Mouse (Mus musculus): ENCODE measurements at regions not wholly inside any gene's neighbourhood (a gene's known extent, or its start where the extent isn't known, plus 50 kb on each side); places are given as distances from the start of the nearest gene placed in this dataset.

GRCm38 (mm10) chr1:119196674-119197414, 143.4 kb upstream of the Gli2 start:
- no peak for DNase-seq (ENCODE audit: low spot score in 2 of 2)

GRCm38 (mm10) chr1:119194533-119194932, 141.1 kb upstream of the Gli2 start:
- no peak for DNase-seq (ENCODE audit: low spot score in 2 of 2)

- DNase-seq (ENCODE audit: low spot score in 2 of 2), result no peak
These were observed 137.8 kb upstream of the Gli2 start for GRCm38 (mm10) chr1:119191177-119191576.

GRCm38 (mm10) chr1:119189461-119190066, 136.1 kb upstream of the Gli2 start:
- DNase-seq (ENCODE audit: low spot score in 2 of 2), result peak; percentile 18 to 54

DNA sequence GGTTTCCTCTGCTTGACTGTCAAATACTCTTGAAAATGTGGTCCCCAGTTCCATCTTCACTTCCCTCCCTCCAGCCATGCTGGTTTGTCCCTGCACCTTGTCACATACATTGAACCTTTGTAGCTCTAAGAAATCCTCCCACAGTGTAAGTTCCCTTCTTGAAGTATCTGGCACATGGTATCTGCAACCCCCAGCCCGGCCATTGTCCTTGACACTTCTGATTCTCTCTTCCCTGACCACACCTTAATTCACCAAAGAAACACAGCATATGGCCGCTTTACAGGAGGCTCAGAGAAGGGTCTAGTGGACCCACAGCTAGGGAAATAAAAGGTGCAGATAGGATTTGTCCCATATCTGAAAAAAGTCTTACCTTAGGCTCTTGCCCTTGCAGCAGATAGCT, 133.9 kb upstream of the Gli2 start:
- DNase-seq (ENCODE audit: low spot score in 2 of 2), result no peak

DNA sequence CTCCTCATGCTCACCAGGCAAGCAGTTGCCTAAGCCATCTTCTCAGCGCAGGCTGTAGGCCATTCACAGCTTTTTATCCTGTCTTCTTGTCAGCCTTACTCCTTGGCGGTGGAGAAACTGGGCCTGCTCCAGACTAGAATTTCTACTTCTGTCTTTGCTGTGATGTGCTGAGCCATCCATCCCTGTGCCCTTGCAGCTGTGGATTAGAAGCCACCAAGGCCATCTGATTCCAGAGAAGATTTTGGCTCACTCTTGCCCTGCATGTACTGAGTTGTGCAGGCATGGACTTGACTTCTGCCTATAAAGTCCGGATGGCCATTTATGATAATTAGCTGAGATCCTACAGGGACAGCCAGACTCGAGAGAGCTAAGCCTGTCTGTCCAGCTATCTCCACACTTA, 133.4 kb upstream of the Gli2 start:
- no peak for DNase-seq (ENCODE audit: low spot score in 2 of 2)

GRCm38 (mm10) chr1:119183558-119184270, 130.3 kb upstream of the Gli2 start:
- DNase-seq (ENCODE audit: low spot score in 2 of 2), result peak in 1 of 2 experiments; percentile 28

DNA sequence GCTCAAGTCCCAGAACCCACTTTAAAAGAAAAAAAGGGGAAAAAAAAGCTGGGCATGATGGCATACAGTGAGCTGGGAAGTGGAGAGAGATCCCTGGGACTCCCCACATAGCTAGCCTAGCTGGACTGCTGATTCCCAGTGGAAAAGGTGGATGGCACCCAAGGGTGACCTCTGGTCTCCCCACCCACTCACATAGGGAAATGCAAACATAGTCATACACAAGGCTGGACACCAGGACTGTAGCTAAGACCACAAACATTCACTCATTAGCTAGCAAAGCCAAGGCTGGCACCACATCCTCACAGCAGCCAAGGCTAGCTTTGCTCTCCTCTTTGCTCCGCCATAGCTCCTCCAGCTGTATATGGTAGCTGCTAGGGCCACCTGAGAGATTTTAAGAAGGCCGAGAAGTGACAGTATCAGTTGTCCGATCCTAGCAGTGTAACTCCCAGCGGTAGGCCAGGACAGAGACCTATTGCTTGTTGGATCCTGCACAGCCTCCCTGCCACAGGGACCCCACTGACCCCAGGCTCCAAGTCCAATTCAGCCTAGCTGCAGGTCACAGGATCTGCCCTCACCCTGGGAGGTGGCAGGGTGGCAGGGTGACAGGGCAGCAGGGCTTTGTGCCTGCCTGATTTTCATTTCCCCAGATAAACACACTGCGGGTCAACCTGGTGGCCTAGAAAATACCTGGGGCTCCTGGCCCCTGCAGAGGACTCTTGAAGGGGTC, 119.8 kb upstream of the Gli2 start:
- DNase-seq (ENCODE audit: low spot score in 2 of 2), result no peak

GRCm38 (mm10) chr1:119167443-119167842, 114.0 kb upstream of the Gli2 start:
- no peak for DNase-seq (ENCODE audit: low spot score in 2 of 2)

- no peak for DNase-seq (ENCODE audit: low spot score in 2 of 2)
These were observed 112.9 kb upstream of the Gli2 start for GRCm38 (mm10) chr1:119166286-119166685.

GRCm38 (mm10) chr1:119164811-119165210, 111.4 kb upstream of the Gli2 start:
- DNase-seq (ENCODE audit: low spot score in 2 of 2), result no peak

DNA sequence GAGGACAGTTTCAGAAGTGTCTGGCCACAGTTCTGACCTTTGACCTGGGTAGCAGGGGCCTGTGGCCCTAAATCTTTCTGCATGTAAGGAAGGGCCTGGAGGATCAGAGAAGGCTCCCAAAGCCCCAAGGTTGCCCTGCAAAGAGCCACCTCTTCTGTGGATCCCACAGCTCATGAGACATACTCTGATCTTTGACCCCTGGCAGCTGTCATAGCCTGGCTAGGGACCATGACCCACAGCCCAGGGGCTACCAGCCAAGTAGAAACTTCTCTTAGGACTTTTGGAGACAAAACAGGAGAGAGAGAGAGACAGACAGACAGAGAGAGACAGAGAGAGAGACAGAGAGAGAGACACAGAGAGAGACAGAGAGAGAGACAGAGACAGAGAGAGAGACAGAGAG, 110.4 kb upstream of the Gli2 start:
- DNase-seq (ENCODE audit: low spot score in 2 of 2), result no peak

DNA sequence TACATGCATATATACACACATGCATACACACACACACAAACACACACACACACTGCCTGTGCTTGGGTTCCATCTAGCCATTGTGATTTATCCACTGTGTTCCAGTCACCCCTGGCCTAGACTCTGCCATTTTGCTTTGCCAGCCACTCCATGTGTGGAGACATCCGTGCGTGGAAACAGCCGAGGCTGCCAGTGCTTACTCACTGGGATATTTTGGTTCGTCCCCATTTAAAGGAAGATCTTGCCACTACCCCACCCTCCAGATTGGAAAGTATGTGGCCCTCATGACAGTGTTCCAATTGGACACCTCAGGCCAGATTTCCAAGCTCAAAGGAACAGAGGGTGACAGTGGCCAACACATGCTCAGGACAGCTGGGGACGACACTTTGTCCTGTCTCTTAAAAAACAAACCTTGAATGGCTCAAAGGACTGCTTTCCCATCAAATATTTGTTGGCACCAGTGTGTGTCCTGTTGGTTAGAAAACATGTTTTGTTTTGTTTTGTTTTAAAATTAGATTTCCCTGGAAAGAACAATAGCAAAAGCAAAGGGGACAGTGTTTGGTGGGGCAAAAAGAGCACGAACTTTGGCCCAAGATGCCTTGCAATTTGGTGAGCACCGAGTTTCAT, 109.8 kb upstream of the Gli2 start:
- DNase-seq (ENCODE audit: low spot score in 2 of 2), result peak in 1 of 2 experiments; percentile 13

DNA sequence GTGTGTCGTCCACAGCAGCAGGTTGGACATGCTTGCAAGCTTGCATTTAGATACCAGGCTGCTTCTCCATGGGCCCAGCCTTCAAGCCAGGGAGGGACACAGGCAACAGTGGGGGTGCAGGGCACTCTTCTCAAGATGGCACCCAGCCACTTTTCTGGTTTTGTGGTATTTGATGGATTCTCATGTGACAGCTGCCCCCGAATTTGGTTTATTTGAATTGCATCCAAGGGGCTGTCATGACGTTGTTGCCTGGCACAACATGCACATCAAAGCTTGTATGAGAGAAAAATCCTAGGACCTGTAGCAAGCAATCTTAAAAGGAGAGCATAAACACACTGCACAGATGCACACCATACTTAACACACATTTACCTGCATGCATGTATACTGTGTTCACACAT, 108.3 kb upstream of the Gli2 start:
- no peak for DNase-seq (ENCODE audit: low spot score in 2 of 2)

- DNase-seq (ENCODE audit: low spot score in 2 of 2), result no peak
These were observed 106.9 kb upstream of the Gli2 start for GRCm38 (mm10) chr1:119160354-119160753.

DNA sequence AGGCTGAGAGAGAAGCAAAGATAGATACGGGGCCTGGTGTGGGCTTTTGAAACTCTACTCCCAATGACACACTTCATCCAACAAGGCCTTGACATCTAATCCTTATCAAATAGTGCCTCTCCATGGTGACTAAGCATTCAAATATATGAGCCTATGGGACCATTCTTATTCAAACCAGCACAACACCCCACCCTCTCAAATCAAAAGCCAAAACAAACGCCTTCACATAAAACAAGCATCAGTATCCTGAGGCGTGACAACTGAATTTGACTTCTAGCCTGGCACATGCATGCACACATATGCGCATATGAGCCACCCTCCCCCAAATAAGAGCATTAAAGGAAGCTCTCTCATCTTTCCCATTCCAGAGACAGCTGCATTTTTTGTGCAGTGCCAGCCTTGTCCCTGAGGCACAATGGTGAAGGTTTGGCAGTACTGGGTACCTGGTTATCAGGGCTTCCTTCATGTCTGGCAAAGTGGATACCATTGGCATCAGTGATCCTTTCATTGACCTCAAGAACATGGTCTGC, 103.8 kb upstream of the Gli2 start:
- DNase-seq (ENCODE audit: low spot score in 2 of 2), result no peak

- DNase-seq (ENCODE audit: low spot score in 2 of 2), result no peak
These were observed 100.2 kb upstream of the Gli2 start for GRCm38 (mm10) chr1:119153619-119154018.

DNA sequence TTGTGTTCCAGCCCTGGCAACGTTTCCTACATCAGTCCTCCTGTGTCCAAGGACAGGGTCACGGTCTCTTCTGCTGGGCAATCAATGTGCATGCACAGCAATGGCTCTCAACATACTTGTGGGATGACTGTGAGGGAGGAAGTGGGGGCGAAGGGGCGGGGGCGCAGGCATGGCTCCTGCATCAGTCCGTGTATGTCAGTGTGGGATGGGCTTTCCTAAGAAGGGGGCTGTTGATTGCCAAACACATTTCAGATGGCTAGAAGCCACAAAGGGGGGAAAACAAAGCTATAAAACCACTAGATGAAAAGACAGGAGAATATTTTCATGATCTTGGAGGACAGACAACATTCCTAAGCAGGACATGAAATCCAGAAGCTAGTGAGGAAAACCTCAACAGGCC, 99.4 kb upstream of the Gli2 start:
- no peak for DNase-seq (ENCODE audit: low spot score in 2 of 2)

DNA sequence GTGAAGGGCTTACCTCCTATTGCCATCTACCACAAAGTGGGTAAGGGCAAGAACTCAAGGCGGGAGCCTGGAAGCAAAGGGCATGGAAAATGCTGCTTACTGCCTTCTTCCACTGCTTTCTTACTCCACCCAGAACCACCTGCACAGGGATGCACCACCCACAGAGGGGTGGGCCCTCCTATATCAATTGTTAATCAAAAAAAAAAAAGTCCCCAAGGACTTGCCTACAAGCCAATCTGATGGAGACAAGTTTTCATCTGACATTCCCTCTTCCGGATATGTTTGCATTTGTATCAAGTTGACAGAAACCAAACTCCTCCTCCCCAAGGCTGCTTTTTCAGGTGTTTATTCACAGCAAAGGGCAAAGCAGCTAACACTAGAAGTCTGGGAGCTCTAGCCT, 94.1 kb upstream of the Gli2 start:
- DNase-seq (ENCODE audit: low spot score in 2 of 2), result no peak

GRCm38 (mm10) chr1:119143808-119144207, 90.4 kb upstream of the Gli2 start:
- DNase-seq (ENCODE audit: low spot score in 2 of 2), result no peak

- no peak for DNase-seq (ENCODE audit: low spot score in 2 of 2)
These were observed 75.6 kb upstream of the Gli2 start for GRCm38 (mm10) chr1:119129039-119129438.

Measured in left cerebral cortex, adult 8-10 months (tissue).